Mouse (Mus musculus) lung, postnatal 14 days (tissue): Measurements from ENCODE around the gene Lypla2.
"Not testable (repeated sequence)": the region's sequence is repeated elsewhere in the genome, so short reads cannot be mapped to it uniquely, and the experiment has no call there.

ENCODE experiments used
- DNase-seq: peaks from one replicate; pipeline ENCODE4 v3.0.0; 2021

Gene Lypla2

DNA sequence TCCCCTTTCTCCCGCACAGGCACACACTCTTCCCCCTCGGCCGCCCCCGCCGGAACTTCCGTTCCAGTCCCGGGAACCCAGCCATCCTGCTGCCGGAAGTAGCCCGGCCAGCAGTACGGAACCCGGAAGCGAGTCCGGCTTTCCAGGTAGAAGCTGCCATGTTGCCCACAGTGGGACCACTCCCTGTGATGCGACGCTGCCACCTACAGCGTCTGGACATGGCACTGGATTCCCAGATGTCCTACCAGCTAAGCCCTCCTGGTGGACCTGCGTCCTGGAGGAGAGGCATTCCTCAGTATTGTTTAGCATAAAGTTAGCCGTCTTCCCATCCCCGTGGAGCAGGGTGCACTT, at the start of gene Lypla2:
Gene Lypla2 (minus strand): TSS at position 71 of the 351 bp plus-strand sequence.
- peak; percentile 91 for DNase-seq

DNA sequence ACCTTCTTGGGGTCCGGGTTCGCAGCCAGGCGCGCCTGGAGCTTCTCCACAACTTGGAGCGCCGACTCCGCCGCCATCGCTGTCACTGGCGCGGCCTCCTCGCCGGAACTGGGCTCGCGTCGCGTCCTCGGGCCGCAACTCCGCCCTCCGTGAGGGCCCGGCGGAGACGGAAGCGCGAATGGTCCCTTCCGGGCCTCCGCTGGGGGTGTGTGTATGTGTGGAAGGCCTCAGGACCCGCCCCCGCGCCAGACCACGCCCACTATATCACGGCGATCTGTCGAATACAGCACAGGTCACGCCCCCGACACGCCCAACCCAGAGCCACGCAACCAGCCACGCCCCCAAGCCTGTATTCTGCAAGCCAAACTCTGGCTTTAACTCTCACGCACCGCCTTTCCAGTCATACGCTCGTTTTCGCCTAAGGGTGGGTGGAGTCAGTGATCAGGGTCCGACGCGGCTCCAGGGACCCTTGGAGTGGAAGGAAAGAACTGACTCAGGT, 49.2 kb upstream of the Lypla2 start, which contains the start of gene Eloa:
Gene Eloa (minus strand): TSS at position 215 of the 499 bp plus-strand sequence.
- peak; percentile 100 for DNase-seq

DNA sequence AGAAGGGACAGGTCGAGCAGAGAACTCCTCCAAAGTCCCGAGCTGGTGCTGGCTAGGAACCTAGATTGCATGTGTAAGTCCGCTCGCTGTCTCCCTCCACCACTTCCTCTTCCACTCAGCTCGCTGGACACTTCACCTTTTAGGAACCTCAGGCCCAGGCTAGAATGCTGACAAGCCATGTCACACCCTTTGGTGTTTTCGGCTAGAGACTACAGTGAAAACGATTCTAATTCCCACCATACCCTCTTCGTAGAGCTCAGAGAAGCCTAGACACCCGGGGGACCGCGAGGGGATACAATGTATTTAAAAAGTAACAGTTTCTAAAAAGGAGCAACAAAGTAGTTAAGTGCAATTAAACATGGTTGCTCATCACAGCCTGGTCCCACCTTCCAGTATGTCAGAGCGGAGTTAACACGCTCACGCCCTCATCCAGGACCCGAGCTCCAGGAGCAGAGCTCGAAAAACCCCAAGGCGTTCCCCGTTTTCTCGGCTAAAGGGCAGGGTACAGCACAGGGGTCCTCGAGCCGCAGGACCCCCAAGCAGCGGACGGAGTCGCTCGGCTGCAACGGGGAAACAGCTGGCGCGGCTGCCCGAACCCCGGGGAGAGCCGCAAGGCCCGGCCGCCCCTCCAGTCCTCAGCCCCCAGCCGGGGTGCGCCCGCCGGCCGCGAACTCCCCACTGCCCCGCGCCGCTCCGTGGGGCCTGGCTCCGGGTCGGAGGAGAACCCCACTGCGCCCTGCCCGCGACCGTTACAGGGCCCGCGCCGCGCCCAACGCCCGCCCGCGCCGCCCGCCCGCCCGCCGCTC, 48.5 kb upstream of the Lypla2 start:
- peak; percentile 37 for DNase-seq

DNA sequence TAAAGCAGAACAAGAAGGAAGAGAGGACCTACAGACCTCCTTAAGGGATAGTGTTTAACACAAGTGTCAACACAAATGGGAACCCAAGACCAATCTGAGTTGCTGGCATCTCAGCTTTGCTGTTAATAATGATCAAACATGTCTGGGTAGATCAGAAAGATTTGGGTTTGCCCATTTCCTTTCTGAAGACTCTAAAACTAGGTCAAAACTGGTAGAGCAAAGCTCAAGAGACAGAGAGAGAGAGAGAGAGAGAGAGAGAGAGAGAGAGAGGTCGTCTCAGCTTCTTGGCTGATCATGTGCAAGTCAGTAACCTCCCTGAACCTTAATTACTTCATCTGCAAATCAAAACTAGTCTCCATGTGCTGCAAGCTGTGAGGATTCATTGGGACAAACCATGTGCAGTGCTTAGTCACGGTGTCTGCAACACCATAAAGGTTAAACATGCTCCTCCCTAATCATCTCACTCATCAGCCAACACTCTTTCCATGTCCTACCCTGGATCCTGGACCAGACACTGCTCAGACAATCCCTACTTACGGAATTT, 43.7 kb upstream of the Lypla2 start:
- DNase-seq = no peak

DNA sequence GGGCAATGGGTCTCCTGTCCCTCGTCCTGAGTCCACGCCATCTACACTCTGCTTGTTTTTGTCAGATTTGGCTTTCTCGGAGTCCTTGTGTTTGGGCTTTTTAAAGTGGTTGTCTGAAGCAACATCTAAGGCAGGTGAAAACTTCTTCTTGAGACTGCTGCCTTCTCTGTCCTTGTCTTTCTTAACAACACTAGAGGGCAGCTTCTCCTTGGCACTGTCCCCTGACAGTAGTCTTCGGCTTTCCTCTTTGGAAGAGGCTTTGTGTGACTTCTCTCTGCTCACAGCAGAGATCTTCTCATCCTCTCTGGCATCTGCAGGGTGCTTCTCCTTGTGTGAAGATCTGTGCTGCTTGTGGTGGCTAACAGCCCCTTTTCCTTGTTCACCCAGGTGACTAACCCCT, 38.2 kb upstream of the Lypla2 start:
- no peak for DNase-seq

DNA sequence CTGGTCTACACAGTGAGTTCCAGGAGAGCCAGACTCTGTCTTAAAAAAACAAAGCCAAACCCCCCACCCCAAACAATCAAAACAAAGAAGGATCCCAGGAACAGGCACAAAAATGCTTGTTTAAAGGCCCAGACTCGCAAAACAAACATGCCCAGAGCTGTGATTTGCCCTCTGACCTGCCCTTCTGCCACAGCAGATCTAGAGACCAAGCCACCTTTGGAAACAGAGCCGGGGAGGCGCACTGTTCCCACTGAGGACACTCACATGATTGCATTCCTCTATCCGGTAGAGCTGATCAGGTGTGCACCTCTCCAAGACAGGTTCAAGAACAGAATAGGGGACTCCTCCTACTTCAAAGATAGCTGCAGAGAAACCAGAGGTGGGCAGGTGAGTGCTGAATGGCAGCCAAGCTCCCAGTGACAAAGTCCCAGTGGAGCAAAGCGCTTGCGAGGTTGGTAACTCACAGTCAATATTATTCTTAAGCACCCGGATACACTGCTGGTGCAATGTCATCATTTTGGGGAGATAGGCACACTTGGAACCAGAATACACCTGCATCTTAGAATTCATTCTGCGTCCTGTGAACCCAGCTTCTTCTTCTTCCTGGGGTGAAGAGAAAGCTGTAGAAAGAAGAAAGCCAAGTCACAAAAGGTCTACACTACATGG, 36.5 kb upstream of the Lypla2 start:
- no peak for DNase-seq

DNA sequence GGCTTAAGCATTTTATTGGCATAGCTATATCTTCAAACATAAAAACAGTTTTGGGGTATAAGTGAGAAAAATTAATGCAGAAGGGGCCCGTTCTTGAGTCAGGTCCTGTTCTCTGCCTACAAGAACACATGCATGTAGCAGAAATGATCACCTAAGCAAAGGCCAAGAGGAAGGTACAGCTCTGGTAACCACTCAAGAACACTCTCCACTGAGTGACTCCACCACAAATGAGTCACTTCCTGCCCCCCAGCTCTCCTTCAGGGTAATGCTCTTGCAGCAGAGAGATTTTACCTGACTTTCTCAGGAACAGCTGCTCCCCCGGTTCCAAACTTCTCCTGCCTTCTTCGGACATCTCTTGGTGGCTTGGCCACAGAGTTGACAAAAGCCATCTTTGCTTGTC, 34.4 kb upstream of the Lypla2 start:
- DNase-seq = no peak

DNA sequence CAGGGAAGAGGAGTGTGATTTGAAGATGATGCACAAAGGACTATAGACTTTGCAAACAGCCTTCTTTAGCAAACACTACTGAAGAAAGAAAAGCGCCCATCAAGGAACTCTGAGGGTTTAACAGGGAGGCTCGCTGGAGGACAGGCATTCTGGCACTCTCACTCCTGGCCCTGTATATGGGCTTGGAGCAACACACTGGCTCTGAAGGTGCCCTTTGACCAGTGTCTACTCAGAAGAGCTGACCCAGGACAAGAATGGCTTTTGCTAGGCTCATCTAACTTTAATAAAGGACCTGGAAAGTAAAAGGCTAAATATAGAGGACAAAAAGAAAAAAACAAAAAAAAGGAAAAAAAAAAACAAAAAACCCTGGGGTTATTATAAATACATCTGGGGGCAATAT, 32.5 kb upstream of the Lypla2 start:
- no peak for DNase-seq

DNA sequence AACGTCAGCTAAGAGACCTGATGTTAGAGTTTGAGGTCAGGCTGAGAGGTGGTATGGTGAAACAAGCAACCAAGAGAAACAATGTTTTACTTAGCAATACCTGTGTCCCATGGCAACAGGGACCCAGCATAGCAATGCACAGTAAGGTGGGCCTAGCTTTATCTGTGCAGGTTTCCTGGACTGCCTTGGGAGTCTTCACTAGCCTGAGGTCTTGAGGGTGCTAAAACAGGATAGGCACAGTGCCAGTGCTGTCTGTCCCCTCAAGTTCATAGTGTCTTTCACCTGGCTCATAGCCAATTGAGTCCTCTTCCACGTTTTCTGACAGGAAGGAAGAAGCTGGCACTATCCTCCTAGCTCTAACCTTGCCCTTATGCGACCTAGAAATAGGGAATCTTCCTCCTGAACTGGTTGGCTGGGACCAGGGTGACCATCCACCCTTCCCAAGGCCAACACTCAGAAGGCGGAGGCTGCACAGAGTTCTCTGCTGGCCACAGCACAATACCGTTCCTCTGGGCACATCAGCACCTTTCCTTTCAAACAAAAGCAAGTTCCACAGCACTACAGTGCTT, 31.8 kb upstream of the Lypla2 start:
- DNase-seq = no peak

DNA sequence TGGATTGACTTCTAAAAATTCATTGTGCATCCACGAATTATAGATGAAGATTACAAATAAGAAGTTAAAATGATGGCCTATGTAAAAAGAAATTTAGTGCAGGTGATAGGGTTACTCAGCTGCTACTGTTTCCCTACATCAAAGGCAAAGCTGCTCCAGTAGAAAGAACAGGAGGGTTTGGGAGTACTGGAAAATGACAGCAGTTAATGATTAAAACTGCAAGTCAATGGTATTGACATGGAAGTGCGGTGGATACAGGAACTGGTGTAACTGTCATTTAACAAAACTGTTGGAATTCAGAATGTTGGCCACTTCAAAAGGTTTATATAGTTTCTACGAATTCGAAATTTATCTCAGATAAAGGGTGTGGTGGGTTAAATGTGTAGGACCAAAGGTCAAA, 22.7 kb upstream of the Lypla2 start:
- no peak for DNase-seq

DNA sequence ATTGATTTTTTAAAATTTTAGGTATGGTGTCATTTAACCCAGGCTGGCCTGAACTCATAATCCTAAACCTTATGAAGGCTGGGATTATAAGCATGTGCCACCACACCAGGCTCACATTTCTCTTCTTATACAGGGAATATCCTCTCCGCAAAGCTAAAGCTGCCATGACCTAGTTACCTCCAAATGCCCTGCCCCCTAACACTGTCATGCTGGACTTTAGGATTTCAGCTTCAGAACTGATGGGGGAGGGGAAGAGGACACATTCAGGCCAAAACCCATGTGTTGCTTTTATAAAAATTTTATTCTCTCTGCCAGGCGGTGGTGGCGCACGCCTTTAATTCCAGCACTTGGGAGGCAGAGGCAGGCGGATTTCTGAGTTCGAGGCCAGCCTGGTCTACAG, 21.5 kb upstream of the Lypla2 start:
- no peak for DNase-seq

DNA sequence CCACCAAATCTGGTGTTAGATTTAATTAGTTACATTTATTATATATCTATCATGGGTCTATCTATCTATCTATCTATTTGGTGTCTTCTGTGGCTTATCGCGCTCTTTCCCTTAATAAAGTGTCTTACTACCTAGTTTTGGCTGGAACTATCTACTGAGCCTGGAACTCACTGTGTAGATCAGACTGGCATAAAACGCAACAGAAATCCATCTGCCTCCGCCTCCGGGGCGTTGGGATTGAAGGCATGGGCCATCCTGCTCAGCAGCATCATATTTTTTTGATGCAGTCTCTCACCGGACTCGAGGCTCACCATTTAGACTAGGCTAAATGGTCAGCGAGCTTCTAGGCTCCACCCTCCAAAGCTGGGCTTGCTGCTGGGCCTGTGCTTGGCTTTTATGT, 15.3 kb upstream of the Lypla2 start:
- DNase-seq = no peak

DNA sequence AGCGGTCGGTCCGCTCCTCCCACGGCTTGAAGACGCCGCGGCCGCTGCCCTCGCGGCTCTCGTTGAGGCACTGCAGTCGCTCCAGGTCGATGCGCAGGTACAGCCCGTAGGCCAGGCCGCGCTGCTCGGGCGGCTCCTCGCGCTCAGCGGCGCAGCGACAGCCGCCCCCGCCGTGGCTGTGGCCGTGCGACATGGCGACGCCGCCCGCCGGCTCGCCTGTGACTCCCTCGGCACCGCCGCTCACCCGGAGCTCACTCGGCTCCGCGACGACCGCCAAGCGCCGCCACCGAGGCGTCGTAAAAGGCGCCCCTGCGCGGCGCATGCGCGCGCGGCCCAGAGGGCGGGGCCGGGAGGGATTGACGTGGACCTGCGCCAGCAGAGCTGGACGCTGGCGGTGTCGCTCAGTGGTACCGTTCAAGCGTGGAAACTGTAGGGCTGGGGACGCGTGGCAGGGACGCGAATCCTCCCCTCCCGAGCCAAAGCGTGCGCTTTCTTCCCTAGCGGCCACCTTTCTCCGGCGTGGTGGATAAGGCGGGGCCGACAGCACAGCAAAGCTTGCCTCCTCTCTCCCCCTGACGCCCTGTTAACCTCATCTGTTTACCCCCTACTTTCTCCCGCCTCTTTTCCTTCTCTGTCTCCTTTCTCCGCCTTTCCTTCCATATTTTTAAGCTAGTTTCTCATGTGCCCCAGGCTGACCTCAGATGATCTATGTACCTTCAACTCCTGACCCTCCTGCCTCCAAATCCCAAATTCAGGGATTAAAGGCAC, 14.7 kb upstream of the Lypla2 start, which contains the start of gene Pithd1:
Gene Pithd1 (minus strand): TSS at position 322 of the 768 bp plus-strand sequence.
- peak; percentile 91 for DNase-seq

DNA sequence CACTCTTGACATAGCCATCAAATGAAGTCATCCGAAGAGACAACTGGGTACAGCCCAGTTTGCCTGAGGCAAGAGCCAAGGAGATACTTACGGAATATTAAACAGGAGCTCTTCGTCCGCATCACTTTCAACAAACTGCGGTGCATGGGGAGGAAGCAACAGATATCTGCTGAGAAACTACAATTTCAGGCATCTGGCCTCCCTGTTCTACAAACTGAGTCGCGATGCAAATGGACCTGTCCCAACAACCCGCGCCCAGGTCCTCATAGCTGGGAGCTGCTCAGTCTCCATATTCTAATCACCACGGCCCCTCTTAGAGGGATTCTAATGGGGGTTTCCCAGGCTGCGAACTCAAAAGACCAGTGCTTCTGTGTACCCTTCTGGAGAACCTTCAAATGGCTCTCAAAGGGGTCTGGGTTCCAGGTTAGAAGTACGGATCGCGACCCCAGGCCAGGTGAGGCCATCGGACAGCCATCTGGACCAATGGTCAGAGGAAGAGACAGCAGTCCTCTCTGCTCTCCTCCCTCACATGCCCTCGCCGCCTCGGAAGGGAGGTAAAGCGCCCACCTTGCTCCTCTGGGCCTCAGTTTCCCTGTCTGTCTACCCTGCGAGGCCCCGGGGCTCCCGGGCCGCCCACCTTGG, 14.0 kb upstream of the Lypla2 start:
- DNase-seq = no peak

DNA sequence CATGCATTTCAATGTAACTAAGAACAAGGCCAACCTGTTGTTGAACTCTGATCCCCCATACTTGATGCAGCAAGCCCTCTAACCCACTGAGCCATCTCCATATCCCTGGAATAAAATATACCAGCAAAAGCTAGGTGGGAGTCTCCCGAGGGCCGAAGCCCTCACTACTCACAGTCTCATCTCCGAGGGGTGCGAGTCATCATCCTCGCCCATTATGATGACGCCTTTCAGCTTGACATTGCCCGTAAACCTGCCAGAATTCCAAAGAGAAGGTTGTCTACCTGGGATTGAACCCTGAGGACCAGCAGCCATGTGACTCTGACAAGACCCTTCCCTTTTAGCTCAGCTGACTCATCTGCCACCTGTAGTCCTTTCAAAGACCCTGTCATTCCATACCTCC, 13.3 kb upstream of the Lypla2 start:
- no peak for DNase-seq

DNA sequence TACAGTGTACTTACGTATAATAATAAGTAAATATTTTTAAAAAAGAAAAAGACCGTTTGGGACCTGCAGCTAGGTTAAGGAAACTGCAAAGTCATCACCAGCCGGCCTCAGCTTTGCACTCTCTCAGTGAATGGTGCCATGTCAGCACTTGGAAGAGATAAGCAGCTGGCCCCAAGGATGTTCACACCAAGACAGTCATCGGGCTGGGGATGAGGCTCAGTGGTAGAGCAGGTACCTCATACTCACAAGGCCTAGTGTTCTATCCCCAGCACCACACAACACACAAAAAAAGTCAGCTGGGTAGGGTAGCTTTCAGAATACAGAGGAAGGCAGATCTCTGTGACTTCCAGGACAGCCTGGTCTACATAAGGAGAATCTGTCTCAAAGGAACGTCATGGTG, 12.8 kb upstream of the Lypla2 start:
- no peak for DNase-seq

DNA sequence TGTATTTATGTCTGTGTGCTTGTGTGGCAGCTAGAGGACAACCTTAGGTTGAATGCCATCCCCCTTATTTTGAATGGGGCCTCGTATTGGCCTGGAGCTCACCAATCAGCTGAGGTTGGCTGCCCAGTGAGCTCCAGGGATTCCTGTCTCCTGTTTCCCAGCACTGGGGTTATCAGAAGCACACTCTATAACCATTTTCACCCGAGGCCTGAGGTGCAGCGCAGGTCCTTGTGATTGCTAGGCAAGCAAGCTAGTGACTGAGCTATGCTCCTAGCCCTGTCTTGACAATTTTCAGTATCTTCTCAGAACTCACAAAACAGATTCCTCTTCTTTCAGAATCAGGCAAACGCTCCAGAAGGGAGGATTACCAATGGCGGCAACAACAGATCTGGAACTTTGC, 12.1 kb upstream of the Lypla2 start:
- DNase-seq = no peak

DNA sequence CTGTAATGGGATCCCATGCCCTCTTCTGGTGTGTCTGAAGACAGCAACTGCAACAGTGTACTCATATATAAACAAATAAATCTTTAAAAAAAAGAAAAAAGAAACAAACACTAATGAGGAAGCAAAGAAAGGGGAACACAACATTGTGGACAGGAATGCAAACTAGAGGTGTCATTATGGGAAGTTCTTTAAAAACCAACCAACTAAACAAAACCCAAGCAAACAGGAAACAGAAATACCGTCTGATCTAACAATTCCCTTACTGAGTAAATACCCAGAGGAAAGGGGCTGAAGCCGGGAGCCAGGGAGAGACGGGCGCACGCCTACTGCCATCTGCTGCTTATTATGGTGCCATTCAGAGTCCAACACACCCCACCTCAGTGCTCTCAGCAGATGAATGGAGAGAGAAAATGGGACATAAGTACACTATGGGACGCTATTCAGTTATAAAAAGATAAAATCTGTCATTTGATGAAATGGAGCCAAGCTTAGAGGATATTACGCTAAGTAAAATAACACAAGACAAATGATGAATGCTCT, 9.2 kb upstream of the Lypla2 start:
- no peak for DNase-seq

DNA sequence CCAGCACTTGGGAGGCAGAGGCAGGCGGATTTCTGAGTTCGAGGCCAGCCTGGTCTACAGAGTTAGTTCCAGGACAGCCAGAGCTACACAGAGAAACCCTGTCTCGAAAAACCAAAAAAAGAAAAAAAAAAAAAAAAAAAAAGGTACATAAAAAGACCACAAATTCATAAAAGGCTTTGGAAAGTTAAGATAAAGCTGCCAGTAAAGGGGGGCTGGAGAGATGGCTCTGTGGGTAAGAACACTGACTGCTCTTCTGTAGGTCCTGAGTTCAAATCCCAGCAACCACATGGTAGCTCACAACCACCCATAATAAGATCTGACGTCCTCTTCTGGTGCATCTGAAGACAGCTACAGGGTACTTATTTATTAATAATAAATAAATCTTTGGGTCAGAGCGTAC, 7.8 kb upstream of the Lypla2 start:
- not testable (repeated sequence) for DNase-seq

DNA sequence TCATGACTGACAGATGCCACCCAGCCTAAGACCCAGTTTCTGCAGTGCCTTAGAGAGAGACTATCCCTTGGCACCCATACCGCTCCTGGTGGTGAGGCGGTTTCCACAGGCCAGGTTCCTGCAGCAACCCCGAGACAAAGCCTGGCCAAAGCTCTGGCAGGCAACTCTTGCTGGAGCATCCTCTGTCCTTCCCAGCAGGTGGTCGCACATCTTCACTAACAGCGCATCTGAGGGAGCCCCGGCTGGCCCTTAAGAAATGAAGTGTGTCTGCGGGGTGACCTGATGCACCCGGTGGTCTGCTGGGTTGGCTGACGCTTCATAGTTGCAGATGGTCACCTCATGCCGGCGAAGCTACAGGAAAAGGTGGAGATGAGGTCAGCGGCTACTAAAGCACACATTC, 3.7 kb upstream of the Lypla2 start:
- no peak for DNase-seq

DNA sequence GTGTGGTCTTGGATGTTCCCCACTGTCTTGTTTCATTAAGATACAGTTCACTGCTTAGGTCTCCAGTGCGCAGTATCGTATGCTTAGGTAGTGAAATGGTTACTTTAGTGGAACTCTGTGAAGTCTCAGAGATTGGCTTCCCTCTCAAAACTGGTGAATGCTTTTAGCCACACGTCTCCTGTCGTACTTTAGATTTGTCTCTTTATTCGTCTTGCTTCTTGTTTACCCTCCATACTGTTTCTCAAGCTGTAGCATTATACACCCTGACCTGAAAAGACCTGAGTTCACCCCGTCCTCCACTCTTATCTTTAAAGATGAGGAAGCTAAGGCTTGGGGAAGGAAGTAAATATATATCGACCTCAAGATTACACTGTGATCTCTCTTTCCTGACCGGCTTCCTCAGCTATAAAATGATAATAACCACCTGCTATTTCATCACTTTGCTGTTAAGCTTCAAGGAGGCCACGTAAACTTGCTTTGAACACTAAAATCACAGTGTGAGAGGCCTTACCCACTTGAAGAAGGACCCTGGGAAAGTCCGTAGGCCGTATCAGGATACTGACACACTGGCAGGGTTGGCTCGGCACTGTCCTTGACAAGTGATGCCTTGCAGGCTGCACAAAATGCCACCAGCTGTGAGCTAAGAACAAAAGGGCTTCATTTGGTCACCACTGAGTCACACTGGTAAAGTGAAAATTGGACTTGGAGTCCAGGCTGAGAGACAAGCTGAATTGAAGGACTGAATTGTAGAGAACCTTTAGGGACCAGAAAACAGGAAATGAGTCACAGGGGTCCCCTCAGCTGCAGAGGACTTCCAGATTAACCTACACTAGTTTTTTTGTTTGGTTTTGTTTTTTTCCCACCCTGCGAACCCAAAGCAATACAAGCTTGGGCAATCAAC, 735 bp upstream of the Lypla2 start:
- no peak for DNase-seq
